Mouse (Mus musculus) adrenal gland, adult 2 months (tissue): ENCODE data around the gene Ldlrap1. TPM values are rescaled to one million over a fixed set of nuclear protein-coding genes. Genes with fewer than 3 reads are reported as not detected.

Source experiments
- DNase-seq: peaks from one replicate; pipeline ENCODE4 v3.0.0; 2021
- polyA plus RNA-seq: library from polyadenylated mRNA; depleted of rRNA; stranded (reverse); fragments of >200 nt; gene quantifications from 2 replicates; pipeline ENCODE4 v1.2.3, GENCODE M21; 2012
- total RNA-seq, 2 experiments: library from RNA; stranded (reverse); gene quantifications; 2 replicates each; pipeline ENCODE4 v1.2.3; 2021

The Ldlrap1 gene
- total and polyA plus RNA-seq, 3 experiments: 28.1 to 49.3 (median 42.1) TPM

DNA sequence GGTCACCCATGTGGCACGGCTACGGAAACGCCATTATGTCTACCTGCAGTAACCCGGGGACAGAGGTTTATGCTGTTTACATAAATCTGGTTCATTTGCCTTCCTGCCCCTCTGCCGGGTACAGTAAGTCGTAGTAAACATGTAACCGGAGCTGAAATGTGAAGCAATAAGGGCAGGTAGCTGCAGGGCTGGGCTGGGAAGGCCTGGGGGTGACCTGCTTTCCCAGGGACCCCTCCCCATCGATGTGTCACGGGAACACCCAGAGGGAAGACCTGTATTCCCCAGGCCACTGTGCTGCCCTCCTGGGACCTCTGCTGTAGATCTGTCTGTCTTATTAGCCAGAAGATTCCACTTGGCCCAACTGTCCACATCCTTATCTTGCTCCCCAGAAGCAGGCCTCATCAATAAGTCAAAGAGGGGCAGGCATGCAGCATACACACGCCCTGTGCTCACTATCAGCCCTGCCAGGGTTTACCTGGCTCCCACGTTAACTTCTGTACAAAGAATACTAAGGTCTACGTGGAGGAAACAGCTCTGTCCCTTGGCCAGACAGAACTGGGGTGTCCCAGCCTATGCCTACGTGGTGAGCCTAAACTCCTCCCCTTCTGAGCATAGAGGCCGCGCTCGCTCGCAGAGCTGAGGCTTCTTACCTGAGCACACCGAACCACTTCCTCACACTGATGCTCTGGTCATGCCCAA lies 16.0 kb downstream of the Ldlrap1 start:
- no peak for DNase-seq

DNA sequence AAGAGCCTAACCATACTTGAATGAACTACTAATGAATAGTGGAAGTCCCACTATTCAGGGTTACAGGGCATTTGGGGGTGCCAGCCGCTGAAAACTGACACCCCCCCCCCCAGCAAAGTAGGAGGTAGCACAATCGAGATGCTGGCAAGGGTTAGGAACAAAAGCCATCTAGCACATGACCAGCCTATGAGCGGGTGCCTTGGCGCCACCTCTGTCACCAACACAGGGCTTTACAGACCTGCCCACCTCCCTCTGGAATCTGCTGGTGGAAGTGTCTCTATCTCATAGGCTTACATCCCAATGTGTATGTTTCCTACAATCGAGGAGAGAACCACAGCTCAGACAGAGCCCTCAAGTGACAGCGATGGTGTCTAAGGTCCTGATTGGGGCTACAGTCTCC lies 17.0 kb downstream of the Ldlrap1 start:
- DNase-seq: no peak

DNA sequence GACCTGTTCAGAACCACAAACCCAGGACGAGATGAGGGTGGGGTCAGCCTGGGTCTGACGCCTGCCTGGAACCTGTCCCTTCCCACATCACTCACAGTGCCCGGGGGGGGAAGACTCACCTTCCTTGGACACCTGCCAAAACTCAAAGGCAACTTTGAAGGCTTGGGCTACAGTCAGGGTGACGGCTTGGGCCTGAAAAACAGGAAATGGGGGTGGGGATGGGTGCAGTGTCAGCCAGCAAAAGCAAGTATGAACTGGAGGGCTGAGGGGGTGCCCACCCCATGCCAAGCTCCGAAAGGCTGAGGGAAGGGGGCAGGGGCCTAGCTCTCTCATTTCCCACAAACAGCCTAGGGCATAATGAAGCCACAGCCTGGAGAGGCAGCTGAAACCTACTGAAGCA lies 17.6 kb downstream of the Ldlrap1 start:
- no peak for DNase-seq

DNA sequence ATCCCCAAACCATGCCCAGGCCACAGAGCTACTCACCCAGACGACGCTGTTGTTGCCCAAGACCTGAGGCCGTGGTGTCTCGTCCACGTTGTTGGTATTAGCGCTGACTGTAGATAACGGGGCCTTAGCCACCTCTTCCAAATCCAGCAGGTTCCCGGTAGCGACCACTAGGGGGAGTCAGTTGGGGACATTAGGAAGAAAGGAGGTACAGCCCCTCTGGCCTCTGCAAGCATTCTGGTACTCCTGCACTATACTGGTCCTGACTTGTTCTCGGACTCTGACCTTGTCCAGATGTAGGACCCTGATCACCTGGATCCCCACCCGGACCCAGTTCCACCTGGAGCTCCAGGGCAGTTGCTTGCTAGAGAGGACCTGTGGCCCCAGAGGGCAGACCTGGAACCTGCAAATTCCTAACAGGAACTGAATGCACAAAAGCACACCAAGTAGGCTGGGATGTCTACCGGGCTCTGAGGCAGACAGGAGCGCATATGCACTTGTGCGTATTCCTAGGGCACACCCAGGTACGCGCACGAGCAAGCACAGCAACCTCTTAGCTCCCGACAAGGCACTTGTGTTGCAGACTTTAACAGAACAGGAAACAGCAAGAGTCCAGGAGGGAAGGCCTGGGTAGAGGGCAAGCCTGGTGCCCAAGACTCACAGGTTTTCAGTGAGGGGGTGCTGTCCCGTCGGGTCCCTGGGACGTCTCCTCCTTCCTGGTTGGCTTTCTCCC lies 18.4 kb downstream of the Ldlrap1 start:
- DNase-seq: no peak

DNA sequence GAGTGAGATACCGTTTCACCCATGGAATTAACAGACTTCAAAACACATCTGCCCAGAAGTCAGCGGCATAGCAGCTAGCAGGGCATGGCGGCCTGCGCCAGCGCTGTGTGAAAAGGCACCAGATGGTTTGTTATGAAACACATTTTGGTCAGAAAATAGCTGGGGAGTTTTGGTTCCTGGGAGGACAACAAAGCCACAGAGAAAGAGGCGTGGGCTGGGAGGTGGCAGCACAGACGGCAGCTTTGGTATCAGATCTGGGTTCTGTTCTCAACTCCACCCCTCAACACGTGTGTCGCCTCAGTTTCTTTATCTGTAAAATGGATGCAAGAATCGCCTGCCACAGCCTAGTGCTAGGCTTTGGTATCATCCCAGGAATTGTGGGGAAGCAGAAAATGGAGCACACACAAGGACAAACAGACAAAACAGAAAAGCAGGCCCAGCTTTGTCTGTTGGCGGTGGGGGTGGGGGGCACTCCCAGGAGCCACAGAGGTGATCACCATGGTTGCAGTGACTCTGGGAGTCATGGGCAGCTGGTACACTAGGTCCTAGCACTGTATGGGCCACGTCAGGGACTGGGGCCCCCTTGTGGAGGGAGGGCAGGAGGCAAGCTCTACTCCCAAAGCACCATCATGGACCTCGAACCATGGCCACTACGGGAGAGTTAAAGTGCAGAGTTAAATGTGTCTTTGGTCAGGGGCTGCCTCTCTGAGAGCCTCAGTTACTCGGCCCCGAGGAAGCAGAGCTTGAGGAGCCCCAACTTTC lies 21.7 kb downstream of the Ldlrap1 start:
- no peak for DNase-seq

DNA sequence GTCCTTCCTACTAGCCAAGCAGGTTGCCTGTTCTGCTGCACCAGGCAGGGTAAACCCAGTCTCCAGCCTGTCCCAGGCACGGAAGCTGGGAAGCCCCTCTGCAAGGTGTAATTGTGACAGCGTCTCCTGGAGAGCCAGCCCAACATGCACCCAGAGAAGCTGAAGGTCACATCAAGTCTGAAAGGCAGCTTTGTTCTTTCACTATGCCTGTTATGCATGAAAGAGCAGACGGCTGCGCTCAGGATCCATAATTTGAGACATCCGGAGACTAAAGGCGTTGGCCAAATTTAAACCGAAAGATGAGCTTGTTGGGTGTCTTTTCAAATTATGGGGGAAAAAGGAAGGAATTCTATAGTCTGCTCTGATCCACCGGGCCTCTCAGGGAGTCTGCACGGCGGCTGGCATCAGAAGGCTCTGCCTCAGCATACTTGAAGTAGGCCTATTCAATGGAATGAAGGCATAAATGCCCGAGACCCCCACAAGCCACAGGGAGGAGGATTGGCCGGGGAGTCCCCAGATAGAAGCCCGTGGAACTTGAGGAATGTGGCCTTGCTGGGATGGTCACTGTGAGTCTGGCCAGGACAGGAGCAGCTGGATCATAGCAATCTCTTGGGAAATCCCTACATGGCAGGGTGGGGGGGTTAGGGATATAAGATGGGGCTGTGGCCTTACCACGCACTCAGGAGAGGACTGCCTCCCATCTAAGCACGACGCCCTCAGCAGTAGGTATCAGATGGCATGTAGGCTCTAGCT lies 23.8 kb downstream of the Ldlrap1 start:
- peak; percentile 22 for DNase-seq

DNA sequence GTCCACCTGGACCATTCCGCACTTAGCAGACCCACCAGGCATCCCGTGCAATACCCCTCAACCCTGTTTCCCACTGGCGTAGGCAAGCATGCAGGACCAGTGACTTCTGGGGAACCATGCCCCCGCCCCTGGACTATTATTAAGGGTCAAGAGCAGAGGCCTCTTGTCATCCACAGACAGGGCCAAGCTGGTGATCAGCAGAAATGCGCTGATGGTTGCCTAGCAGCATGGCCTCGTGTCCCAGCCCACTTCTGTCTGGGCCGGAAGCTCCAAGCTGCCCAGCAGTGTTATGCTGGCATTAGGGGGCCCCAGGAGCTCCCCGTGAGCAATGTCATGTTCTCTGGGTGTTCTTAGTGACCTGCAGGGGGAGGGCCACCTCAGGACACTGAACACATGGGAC lies 25.9 kb downstream of the Ldlrap1 start:
- no peak for DNase-seq

DNA sequence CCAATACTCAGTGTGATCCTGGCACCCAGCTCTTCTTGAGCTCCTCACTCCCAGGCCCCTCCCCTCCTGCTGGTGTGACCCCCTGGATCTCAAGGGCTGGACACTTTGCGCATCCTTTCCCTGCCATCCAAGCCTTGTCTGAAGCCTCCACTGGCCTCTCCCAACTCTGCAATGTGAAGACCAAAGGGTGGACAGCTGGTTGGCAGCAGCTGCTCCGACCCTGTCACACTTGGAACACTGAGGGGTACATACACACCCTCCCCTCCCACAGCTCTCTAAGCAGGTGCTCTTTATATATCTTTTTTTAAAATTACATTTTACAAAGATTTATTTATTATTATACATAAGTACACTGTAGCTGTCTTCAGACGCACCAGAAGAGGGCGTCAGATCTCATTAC lies 27.6 kb downstream of the Ldlrap1 start:
- DNase-seq: no peak

DNA sequence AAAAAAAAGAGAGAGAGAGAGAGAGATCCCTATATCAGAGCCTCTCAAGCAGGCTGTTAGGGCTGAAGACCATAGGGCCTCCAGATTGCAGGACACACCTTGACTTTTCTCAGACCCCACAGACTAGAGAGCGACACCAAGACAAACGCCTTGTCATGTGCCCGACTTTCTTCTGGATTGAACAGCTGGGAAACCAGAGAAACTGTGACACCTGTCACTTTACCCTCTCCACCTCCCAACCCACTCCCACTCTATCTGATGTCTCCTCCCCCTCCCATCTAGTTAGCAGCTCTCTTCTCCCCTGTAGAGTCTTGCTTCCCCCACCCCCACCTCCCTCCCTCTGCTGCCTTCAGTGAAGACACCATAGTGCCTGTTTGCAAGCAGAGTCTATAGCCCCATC lies 28.3 kb downstream of the Ldlrap1 start:
- DNase-seq: no peak

DNA sequence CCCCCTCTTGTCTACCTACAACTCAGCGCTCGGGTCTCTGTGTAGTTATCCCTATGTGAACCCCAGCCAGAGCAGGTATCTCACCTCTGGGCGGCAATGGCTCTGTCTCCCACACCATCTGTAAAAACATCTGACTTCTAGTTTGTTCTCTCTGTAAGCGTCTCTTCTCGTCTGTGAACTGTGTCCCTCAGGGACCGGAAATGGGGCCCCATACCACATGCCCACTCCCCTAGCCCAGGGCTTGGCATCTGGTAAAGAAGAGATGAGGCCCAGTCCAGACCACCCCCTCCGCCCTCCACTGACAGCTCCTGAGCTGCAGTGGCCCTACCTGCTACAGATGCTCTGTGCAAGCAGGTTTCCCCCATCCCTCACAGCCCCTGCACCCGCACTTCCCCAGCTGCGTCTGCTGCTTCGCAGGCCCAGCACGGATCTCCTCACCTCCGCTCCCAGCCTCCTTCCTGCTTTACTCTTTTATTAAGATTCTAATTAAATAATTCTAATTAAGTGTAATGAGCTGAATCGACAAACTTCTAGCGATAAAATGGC lies 30.4 kb downstream of the Ldlrap1 start:
- no peak for DNase-seq

DNA sequence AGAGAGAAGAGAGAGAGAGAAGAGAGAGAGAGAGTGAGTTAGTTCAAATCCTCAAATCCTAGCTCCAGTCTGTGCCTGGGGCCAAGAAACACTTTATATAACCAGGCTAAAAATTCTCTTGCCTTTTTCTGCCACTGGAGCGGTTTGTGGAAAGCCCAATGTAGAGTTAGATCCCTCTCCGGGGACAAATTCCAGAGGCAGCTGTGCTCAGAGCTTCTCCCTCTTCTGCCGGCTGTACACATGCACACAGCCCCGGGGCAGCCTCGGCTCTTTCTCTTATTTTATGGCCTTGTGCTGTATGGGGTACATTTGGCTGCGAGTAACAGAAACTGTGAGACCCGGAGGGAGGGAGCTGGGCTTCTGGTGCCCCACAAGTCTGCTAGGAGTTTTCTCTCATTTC lies 31.7 kb downstream of the Ldlrap1 start:
- DNase-seq: no peak

DNA sequence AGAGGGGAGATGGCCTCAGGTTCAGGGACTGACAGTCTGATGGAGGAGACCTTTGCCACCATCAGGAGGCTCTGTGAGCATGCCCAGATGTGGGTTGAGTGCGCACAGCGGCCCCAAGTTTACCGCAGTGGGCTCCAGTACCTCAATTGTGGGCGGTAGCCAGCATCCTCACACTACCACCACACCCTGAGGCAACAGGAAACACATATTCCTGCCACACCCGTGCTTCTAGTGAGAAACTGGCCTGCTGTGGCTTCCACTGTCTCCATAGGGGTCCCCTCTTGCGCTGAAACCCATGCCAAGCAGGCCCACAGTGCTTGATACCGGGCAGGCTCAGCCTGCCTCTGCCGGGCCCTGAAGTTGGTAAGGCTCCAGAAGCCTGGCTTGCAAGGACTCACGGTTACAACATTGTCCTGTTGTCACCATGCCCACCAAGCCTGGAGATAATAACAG lies 33.2 kb downstream of the Ldlrap1 start:
- peak; percentile 52 for DNase-seq

DNA sequence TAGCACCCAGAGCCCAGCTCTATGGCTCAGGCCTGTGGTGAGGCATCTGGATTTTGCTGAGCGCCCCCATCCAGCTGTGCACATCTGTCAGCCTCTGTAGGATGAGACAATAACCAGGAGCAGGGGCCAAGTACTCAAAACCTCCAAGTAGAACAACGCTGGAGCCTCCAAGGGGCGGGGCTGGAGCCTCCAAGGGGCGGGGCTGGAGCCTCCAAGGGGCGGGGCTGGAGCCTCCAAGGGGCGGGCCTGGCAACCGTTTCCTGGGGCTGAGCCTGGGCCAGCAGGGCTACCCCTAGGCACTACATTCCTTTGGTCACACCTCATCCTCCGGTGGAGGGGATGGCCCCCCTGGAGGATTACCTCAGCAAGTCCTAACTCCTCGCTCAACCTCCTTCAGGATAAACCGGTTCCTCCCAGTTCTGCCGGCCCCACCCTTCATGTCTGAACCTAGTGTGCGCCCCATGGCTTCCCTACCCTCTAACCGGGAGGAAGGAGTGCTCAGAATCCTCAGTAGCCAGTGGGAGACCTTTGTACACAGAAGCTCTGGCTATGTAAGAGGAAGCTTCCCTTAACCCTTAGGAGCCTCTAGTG lies 33.7 kb downstream of the Ldlrap1 start:
- DNase-seq: peak; percentile 68

DNA sequence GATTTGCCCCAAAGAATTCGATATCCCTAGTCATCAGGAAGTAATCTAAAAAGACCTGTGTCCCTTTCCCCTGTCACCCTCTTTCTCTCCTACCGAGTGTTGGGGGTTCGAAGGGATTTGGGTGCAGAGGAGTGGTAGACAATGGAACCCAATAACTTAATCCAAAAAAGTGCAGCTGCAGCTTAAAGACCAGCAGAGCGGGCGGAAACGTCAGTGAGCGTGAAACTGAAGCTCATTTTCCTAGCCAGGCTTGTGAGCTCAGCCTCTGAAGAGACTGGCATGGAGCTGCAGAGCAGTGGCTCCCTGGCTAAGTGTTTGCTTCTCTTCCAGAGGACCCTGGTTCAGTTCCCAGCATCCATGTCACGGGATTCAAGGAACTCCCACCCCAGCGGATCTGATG lies 34.5 kb downstream of the Ldlrap1 start:
- DNase-seq: no peak

DNA sequence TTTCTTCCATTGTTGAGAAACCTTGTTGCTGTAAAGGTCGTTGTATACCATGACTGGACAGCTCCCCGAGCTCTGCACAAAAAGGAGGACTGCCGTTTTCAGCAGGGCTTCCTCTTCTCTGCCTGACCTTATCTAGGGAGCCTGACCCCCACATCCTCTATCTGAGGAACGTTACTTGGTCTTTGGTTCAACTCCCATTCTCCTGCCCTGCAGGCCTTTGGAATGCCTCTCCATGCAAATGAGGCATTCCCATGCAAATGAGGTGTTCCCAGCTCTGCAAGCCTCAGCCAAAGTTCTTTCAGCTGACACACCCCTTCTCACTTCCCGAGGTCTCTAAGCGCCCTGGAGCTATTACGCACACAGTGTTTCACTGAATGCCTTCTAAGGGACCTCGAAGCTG lies 37.7 kb downstream of the Ldlrap1 start:
- peak; percentile 15 for DNase-seq

DNA sequence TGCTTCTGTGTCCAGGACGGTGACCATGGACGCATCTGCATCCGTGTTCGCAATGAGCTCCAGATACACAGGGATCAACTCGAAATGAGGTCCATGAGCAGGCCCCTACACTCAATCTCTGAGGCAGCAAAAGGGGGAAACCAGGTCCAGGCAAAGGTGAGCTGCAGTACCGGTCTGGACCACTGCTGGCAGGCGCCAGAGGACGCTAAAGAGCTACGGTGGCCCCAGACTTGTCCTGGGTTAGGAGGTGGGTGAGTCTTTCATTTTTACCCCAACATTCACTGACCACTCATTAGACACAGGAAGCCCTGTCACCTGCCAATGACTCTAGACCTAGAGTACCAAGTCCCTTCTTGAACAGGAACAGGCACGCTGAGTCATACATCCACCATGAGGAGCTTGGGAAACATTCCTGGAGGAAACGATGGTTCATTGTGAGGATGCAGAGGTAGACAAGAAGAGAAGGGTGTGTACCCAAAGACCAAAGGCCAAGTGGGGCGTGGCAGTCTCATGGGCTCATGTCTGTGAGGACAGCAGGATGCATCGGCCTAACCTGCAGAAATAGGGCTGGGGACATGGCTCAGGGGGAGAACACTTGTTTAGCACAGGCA lies 42.0 kb downstream of the Ldlrap1 start:
- DNase-seq: no peak

DNA sequence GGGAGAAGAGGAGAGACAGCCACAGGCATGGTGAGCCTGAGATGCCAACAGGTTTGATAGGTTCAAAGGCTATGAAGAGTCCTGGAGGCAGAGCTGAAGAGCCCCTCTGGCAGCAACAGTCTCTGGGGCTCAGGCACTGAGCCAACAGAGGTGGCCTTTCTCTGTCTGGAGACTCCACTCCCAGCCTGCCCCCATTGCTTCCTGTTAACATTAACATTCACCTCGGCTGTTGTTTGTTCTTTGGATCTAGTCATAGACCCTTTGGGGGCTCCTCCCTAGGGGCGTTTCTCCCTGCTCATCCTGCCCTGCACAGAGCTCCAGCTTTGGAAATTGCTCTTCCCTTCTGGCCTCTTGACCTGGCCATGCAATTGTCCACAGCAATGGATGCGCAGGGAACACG lies 42.9 kb downstream of the Ldlrap1 start:
- no peak for DNase-seq

DNA sequence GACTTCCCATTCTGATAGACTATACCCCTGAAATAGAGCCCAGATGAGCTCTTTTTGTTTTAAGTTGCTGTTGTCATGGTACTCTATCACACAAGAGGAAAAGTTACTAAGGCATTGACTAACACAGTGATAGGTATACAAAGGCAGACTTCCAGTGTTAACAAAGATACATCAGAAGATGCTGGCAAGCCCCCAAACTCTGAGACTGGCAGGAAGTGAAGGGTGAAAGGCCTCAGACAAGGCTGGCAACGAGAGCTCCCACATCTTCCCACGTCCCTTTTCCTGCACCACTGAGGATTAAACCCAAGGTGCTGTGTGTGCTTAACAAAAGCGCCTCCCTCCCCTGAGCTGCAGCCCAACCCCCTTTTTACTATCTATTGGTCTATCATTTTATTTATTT lies 44.6 kb downstream of the Ldlrap1 start:
- no peak for DNase-seq

DNA sequence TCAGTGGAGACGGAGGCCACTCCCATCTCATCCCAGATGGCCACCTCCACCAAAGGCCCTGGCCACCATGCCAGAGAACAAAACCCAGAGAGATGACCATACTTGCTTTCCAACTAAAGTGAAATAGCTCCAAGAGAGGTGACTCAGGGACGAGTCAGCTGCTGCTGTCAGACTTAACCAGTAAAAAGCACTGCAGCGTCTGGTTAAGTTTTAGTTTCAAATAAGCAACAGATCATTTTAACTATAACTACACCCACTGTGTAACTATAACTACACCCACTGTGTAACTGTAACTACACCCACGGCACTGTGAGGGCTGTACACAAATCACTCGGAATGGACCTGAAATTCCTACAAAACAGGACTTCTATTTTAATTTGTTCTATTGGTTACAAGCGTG lies 46.7 kb downstream of the Ldlrap1 start:
- DNase-seq: peak; percentile 39

DNA sequence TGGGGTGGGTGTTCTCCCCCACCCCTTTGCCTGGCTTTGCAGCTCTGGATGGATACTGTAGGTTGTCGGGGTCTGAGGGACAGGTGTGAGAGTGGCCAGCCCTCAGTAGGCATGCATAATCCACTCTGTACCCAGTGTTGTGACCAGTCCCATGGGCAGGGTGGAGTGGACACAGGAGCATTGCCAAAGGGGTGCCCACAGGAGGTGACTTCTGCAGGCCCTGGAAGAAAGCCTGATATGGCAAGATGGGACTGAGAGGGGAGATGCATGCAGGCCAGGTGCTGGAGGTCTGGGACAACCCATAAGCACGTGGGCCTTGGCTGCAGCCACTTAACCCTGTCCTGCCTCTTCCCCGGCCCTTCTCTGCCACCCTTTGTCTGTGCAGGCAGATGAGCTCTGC lies 47.5 kb downstream of the Ldlrap1 start:
- DNase-seq: no peak

DNA sequence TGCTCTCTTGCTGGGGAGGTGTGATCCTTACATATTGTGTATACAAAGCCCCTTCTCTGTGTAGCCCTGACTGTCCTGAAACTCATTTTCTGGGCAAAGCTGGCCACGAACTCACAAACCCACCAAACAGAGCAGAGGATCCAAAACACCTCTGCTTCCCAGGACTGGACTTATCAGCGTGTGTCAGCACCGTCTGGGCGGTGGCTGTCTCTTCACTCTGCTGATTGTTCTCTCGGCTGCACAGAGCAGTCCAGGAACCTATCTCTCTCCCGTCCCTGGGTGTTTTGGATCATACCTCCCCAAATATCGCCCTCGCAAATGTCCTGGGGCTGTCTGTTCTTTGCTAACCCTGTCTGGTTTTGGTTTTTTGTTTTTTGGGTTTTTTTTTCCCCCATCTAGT lies 48.3 kb downstream of the Ldlrap1 start:
- no peak for DNase-seq
